Mouse (Mus musculus): ENCODE data around the gene Plcb4.

DNA sequence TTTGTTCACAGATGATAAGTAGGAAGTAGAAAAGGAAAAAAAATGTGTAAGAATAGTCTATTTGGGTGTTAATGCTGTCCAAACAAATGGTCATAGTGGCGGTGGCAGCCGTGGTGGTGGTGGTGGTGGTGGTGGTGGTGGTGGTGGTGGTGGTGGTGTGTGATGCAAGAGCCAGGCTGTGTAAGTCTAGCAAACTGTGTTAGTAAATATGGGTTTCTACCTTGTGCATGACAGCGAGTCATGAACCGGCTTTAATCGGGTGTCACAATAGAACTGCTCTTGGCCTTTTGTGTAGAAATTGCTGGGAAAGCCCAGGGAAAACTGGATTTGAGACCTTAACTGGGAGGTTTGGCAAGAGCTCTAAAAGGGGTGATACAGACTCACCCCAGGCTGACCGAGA lies 188.9 kb downstream of the Plcb4 start:
- TF ChIP-seq NELFE (IDR thresholded peaks at IDR 0.05; ENCODE audit: low read depth, low read length) = no peak
- TF ChIP-seq RCOR1 (conservative IDR thresholded peaks at IDR 0.05; ENCODE audit: low read depth, low read length) = no peak
- no peak for TF ChIP-seq EP300 (IDR thresholded peaks at IDR 0.05; ENCODE audit: low read length)
- TF ChIP-seq POLR2AphosphoS2 (IDR thresholded peaks at IDR 0.05; ENCODE audit: low read depth, low read length) = no peak
- TF ChIP-seq SMC3 (IDR thresholded peaks at IDR 0.05; ENCODE audit: low read depth, low read length) = no peak
- no peak for TF ChIP-seq NRF1 (IDR thresholded peaks at IDR 0.05; ENCODE audit: low read depth, low read length)
- no peak for TF ChIP-seq KAT2A (IDR thresholded peaks at IDR 0.05; ENCODE audit: insufficient replicate concordance, low read length)
- TF ChIP-seq JUND (conservative IDR thresholded peaks at IDR 0.05; ENCODE audit: low read depth, low read length) = no peak
- TF ChIP-seq ZNF384 (IDR thresholded peaks at IDR 0.05; ENCODE audit: low read depth, low read length) = no peak
- TF ChIP-seq UBTF (IDR thresholded peaks at IDR 0.05; ENCODE audit: low read depth, low read length) = no peak
- no peak for TF ChIP-seq POLR2A (IDR thresholded peaks at IDR 0.05; ENCODE audit: low read depth, low read length)
- TF ChIP-seq TCF12 (IDR thresholded peaks at IDR 0.05; ENCODE audit: low read depth, low read length) = no peak

Data from CH12.LX (cell line).